Mouse (Mus musculus) R1 (cell line): ENCODE measurements at regions not wholly inside any gene's neighbourhood (a gene's known extent, or its start where the extent isn't known, plus 50 kb on each side); places are given as distances from the start of the nearest gene placed in this dataset.

ENCODE experiments used
- DNase-seq: peaks from one replicate; pipeline ENCODE4 v3.0.0-alpha.2; 2018; ENCODE audit warnings: low read depth, low spot score

DNA sequence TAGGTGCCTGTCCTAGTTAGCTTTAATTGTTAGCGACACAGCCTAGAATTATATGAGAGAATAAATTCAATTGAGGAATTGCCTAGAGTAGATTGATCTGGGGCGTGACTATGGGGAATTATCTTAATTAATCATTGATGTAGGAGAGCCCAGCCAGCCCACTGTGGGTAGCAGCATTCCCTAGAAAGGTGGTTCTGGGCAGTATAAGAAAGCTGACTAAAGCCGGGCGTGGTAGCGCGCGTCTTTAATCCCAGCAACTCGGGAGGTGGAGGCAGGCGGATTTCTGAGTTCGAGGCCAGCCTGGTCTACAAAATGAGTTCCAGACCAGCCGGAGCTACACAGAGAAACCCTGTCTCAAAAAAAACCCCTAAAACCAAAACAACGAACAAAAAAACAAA, 156.8 kb upstream of the Zfp618 start:
- DNase-seq: no peak

DNA sequence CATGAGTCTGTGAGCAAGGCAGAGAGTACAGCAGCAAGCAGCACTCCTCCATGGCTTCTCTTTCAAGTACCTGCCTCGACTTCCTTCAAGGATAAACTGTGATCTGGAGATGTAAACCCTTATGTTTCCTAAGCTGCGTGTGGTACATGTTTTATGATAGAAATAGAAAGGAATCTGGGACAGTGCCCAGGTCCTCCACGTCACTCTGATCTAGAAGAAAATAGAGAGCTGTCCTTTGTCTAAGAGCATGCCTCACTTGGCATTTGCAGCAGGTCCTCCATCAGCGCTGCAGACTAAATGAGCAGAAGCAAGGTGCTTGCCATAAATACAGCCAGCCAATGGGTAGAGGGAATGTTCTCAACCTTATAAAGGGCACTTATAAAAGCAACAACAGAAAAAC, 156.3 kb upstream of the Zfp618 start:
- no peak for DNase-seq

DNA sequence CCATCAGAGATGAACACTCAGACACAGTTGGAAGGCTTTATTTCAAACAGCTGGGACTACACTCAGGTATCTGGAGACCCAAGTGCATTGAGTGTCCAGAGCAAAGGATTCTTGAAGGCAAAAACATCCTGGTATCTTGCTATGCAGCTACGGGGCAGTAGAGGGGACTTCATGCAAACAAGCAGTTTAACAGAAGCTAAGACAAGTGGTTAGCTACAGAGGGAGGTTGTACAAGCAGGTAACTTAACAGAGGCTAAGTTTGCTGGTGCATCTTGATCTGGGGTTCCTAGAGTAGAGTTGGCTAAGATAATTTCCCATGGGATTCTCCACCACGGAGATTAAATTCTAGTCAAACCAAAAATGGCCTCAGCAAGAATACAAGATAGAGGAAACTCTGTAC, 145.5 kb upstream of the Zfp618 start:
- no peak for DNase-seq

DNA sequence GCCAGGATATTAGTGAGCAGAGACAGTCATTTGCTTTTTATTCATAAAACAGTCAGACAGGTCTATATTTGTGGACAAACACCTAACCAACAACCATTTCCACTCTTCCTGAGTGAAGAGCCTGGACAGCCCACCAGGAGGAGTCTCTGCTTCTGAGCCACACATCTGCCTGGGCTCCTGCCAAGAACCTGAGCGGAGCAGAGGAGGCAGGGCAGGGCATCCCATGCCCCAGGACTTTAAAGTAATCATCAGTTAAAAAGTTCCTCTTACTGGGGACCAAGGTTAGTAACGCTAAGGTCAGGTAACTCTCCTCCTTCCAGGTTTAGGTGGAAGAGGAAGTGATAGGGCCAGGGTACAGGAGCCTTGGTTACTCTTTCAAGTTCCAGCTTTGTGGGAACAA, 144.1 kb upstream of the Zfp618 start:
- peak; percentile 17 for DNase-seq

DNA sequence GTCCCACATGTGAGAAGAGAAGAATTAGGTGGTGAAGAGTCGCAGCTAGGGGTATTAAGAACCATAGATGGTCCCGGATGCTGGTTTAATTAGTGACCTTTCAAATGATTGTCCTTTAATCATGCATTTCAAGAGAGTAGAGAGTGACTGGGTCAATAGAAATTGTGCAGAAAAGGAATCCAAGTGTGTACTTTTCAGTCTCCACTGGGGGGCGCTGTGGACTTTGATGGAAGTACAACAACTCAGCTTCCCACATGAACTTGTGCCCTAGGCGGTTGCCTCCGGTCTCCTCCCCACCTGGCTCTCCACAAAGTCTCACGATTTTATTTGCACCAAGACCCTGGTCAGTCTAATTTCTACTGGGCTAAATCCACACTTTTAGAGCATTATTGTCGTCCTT, 142.8 kb upstream of the Zfp618 start:
- peak; percentile 85 for DNase-seq

DNA sequence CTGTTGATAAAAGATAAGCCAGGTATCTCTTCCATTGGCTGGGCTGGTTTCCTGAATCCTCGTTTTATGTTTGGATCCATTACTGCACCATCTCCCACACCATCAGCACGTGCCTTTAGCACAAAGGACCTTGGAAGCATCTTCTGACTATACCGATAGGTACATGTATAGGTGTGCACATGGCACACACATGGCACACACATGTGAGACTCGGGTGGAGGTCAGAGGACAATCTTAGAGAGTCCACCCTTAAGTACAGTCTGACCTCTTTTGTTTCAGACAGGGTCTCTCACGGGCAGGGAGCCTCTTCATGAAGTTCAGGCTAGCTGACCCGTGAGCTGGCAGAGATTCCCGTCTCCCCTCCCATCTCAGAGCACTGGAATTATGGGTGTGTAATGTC, 142.3 kb upstream of the Zfp618 start:
- DNase-seq: no peak

DNA sequence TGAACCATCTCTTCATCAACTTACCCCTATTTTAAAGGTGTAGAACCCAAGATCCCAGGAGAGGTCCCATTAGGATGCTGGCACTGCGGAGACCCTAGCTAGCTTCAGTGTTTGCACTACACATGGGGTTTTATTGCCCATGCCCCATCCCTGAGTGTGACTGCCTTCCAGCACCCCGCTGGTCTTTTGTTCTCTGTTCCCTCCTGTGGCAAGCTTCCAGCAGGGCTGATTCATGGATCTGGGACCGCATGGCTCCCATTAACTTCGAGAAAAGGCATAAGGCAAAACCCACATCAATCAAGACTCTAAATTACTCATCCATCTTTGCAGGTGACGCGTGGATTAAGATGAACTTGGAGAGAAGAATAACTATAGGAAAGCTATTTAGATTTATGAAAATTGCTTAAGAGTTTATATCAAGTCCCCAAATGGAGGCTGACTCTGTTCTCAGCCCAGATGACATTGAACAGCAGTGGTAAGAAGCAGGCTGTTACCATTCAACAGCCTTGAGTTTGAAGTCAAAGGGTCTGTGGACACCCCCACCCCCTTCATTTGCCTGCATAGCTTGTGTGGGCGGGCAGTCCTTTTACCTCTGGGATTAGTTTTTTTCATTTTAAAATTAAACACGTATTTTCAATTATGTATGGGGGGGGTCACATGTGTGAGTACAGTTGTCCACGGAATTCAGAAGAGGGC, 141.7 kb upstream of the Zfp618 start:
- no peak for DNase-seq

DNA sequence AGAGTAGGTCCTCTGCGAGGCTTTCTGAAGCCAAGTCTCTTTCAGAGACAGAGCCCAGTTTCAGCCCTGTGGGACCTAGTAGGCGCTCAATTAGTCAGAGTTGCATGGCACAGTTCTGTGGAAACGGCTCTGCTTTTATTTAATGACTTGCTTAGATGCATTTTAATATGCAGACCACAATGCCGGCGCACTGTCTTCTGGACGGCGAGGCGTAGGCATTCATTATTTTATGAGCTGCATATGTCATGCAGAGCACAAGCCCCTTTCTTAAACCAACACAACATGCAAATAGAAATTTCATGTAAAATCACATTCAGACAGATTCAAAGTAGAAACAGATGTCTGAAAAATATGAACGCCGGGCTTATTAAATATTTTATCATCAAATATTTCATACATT, 140.8 kb upstream of the Zfp618 start:
- DNase-seq: no peak

DNA sequence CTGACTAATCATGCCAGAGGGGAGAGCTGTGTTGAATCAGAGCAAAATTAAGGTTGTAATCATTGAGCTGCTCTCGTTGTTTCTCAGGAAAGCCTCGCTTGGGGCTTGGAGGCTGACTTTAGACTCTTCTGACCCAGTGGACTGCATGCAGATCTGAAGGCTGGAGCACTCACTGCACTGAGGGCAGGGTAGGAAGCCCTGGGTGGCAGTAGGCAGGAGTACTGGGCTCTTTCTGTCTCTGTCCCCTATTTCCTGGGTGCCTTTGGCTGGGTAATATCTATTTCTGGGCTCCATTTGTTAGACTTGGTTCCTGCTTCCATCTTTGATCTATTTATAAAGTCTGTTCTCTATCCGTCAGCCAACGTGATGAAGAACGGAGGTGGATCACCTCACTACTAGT, 140.1 kb upstream of the Zfp618 start:
- no peak for DNase-seq

DNA sequence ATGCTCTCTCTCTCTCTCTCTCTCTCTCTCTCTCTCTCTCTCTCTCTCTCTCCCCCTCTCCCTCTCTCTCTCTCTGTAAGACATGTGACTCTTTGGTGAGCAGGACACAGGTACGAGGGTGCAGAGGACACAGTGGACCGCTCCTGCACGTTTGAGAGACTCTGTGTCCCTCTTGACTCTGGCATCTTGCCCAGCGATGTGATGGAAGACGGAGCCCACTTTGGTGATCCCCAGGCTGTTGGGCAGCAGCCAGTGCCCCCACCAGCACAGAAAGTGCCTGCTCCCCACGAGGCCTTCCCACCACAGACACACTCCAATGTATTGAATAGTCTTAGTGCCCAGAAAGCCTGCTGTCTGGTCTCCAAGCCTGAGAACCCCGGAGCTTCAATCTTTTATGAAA, 136.4 kb upstream of the Zfp618 start:
- no peak for DNase-seq

DNA sequence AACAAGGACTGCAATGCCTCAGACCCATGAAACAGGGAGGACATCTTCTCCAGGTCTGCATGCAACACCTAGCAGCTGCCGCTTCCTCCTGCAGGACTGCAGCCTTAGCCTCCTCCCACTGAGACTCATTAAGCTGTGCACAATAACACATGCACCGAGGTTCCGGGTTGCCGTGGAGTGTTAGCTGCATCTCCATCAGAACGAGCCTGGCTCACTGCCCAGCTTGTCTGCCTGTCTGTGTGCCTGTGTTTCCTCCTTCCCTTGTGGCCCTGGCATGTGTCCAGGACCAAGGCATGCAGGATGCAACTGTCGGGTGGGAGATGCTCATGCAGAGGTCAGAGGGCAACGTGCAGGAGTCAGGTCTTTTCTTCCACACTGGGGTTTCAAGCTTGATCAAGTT, 131.4 kb upstream of the Zfp618 start:
- no peak for DNase-seq

DNA sequence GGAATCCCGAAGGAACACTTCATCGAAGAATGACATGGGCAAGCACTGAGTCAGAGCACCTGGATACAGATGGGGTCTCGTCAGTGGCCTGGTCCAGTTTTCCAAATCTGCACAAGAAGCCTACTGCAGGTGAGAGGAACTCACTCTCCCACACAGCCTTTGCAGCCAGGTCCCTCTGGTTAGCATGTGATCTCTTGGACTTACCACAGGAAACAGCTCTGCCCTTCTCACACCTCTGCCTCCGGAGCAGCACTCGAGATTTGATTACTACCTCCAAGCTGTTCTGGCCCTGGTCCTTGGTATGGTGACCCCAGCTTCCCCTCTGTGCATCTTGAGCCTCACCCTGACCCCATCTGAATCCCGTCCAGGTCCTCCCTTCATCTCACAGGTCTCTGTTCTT, 128.5 kb upstream of the Zfp618 start:
- DNase-seq: no peak

DNA sequence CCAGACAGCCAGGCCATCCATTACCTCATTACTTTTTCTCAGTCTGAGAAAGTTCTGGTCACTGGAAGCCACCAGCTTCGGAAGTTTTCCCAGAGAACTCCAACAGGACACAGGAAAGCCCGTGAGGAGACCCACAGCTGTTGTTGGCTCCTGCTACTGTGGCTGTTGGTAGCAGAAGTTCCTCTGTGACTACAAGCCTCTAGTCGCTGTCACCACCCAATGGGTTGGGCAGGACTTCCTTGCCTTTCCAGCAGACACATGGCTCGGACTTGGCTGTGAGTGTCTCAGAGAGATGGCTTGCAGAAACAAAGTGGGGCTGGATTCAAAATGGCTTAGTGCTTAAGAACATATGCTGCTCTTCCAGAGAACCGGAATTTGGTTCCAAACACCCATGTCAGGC, 114.8 kb upstream of the Zfp618 start:
- DNase-seq: no peak

DNA sequence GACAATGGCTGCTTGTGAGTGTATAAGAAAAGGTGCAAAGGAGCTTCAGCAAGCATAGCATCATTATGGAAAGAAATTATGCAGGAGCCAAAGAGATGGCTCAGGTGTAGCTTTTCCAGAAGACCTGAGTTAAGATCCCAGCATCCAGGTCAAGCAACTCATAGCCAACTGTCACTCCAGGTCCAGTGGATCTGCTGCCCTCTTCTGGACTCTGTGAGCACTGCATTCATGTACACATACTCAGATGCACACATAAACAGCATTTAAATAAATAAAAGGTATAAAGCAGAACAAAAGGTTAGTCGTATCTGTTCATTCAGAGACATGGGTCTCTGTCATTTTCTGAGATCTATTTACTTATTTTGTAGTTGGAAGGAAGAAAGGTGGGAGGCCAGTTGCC, 112.0 kb upstream of the Zfp618 start:
- peak; percentile 46 for DNase-seq

DNA sequence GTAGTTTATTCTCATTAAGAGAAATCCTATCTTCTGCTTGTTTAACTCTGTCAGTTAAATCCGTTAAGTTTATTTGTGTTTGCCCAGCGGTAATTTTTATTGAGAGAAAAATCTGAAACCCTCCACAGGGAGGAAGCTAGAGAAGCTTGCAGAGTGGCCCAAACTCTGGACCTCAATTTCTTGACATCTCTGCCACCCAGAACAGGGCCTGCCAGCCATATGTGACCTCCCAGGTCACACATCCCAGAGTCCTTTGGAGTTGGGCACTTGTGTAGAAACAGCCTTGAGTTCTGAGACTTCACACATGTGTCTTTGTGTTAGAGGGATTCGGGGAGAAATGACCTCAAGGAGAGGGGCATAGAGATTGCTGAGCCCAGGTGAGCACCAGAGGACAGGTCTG, 109.0 kb upstream of the Zfp618 start:
- DNase-seq: no peak

DNA sequence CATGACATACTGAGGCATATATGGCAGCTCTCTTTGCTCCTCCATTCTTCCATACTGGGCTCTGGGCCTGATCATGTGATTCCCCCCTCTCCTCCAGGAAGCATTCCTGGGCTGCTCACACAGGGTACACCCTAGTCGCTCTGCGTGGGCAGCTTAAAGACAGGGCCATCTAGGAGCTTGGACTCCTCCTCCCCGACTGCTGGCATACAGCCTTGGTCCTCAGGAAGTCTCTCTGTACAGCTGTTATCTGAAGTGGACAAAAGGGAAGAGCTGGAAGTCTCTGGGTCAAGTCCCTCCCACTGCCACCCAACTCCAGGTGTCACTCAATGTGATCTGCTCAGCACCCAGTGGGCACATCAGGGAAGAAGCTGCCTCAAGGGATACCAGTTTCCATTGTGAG, 102.6 kb upstream of the Zfp618 start:
- no peak for DNase-seq

DNA sequence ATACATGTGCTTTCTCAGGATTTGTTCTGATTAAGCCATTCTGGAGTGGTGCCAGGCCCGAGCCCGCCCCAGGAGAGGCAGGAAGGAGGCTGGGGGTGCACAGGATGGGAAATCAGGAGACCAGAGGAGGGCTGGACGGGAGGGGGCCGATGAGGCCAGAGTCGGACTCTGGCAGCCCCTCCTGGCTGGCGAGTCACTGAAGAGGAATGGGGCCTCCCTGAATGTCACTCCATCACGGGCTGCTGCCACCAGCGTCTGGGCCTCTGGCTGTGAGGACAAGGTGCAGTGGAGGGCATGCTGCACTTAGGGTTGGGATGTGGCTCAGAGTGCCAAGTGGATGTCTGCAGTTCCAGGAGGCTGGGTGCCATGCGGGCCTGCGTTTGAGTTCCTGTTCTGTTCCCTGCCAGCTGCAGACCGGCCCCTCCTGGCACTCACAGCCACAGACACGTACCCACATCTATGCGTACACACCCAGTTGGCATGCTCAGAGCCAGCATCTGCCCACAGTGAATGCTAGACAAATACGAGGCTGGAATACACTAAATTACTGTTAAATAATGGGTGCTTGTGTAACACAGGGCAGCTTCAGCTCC, 94.9 kb upstream of the Zfp618 start:
- DNase-seq: no peak

DNA sequence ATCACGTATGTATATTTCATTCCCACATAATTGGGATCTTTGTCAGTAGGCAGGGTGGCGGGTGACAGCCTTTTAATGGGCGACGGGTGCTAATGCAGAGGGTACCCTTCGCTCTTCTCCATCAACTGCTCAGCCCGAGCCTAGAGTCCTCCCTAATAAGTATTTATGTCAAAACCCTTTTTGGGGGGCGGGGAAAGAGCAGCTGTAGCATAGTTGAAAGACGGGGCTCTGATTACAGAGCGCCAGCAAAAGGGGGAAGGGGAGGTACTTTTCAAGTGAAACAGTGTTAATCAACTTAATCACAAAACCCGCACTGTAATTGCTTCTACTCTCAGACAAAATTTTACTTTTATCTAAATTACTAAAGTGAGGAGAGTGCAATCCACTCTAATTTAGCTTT, 92.8 kb upstream of the Zfp618 start:
- no peak for DNase-seq

DNA sequence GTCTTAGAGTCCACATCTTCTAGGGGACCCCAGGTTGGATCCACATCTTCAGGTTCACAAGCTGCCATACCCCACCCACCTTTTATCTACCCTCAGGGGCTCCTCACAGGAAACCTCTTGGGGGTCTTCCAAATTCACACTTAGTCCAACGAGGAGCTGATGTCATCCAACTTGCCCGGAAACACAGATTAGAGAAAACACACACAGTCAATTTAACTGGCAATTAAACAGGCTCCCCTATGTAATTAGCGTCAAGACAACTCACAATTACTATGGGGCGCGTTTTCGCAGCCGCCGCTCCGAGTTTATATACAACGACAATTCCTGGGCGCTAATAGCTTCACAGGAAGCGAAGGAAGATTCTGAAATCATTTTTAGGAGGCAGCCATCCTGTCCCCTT, 91.4 kb upstream of the Zfp618 start:
- no peak for DNase-seq

DNA sequence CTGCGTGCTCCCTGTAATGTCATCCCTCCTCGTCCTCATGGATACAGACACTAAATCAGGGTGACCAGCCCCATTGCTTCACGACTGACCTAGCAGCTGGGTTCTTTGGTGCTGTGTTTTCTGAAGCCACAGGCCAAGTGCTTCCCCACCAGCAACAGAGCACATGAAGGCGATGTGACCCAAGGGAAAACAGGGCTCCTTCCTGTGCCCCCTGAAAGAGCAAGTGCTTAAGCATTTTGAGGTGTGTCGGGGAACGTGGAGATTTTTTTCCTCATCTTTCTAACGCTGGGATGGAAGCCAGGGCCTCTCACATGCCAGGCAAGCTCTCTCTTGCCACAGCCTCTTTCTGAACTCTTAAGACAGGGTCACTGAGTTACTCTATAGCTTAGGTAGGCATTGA, 87.3 kb upstream of the Zfp618 start:
- DNase-seq: no peak

DNA sequence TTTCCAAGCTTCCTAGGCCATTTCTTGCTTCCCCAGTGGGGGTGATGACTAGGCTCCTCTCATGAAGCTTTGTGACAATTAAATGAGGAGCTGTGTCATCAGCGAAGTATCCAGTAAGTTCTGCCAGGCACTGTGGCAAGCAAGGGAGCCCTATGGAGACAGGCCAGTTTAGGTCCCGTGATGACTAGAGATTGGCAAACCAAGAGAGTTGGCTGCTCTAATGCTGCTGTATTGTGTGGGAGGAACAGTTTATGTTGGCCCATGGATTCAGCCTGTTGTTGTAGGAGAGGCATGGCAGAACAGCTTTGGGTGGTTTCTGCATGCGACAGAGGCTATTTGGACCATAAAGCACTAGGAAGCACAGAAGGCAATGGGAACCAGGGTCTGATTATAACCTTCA, 86.4 kb upstream of the Zfp618 start:
- DNase-seq: no peak

DNA sequence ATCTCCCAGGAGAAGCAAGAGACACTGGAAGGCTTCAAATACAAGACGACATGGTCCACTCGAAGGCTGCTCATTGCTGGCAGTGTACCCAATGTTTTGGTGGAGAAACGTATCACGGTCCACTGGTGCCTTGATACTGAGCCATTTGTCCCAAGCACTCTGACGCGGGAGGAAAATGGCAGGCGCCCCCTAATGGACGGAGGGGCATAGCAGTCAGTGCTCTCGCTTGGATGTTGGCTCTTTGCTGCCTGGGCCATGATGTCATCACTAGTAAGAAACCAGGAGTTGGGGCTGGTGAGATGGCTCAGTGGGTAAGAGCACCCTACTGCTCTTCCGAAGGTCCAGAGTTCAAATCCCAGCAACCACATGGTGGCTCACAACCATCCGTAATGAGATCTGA, 83.5 kb upstream of the Zfp618 start:
- DNase-seq: peak; percentile 80

DNA sequence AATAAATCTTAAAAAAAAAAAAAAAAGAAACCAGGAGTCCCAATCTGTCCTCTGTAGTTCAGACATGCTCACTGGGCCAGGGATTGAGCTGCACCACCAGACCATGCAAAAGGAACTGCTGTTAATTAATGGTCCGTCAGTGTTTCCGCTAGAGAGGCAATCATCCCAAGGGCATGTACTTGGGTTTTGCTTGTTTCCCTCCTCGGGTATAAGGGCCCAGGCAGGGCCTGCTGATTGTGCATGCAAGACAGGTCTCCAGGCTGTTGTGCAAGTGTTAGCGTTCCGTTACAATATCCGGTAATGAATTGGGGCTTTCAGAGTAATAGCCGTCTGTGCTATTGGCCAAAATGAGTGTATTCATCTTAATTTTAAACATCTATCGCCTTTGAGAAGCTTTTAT, 83.1 kb upstream of the Zfp618 start:
- DNase-seq: no peak

DNA sequence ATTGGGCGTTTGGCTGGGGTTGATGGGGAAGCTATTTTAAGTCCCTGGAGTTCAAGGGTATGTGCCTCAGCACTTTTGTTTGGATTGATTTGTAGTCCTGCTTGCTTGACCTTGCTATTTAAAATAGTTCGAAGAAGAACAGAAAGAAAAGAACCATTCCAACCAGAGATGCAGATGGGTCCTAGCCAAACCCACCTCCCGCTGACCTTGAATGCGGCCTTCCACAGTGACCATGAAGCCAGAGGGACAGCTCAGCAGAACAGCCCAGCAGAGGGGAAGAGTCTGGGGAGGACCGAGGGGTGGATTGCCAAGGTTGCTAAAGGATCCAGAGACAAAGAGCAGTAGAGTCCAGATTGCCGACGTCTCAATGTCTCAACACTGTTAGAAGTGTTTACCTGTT, 76.6 kb upstream of the Zfp618 start:
- DNase-seq: no peak
